Mouse (Mus musculus): ENCODE measurements at regions not wholly inside any gene's neighbourhood (a gene's known extent, or its start where the extent isn't known, plus 50 kb on each side); places are given as distances from the start of the nearest gene placed in this dataset.

DNA sequence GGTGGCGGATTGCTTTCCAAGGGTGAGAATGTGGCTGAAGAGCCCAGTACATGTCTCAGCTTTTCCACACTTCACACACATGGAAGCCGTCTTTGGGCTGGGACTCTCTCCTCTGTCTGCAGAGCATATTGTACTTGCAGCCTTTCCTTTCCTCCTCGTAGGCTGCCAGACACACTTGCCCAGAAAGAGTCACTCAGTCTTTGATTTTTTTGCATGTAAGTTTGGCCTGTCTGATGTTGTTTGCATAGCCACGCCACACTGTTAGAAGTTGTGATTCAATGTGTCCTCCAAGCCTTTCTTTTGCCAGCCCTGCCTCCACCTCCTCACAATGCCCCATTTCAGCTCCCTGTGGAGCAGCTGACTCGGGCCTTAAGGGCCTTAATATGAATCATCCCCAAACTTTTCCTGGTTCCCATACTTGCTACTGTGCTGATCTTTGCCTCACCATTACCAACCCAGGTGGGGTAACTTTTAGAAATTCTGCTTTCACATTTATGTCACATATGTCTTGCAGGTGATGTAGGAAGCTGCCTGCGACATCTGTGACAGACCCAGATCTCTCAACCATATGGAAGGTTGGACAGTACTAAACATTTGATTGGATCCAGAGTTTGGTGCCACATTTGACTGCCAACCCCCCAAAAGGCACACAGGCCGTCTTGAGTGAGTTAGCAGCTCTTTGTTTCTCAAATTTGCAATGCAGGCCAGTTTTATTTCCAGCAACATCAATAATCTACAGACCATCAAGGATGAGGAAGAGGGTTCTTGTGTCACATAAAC, 663.7 kb upstream of the Mms22l start:
- peak; percentile 97 for ATAC-seq (replicated peaks)
- peak overlapping the region; percentile 81 for H3K27ac ChIP-seq (replicated peaks)
- no peaks in the 10 kb centered on the region for H3K36me3 ChIP-seq
- no peaks in the 10 kb centered on the region for H3K9me3 ChIP-seq
- H3K4me2 ChIP-seq (replicated peaks), result no peak overlapping the region
- H3K9ac ChIP-seq (replicated peaks), result no peak overlapping the region
- H3K27me3 ChIP-seq, result no peaks in the 10 kb centered on the region
- H3K4me1 ChIP-seq, result peaks cover 21% of the 10 kb centered on the region
- WGBS, result 26% methylated on average over 7 of the region's 7 CpGs
- H3K4me3 ChIP-seq, result no peak overlapping the region

GRCm38 (mm10) chr4:23843609-23844287, 652.5 kb upstream of the Mms22l start:
- H3K4me2 ChIP-seq (replicated peaks), result no peak overlapping the region
- peak overlapping the region; percentile 80 for H3K27ac ChIP-seq (replicated peaks)
- WGBS, result 8% methylated on average over 4 of the region's 4 CpGs
- peak; percentile 95 for ATAC-seq (replicated peaks)
- H3K4me3 ChIP-seq, result no peak overlapping the region
- H3K27me3 ChIP-seq, result no peaks in the 10 kb centered on the region
- H3K4me1 ChIP-seq, result peaks cover 16% of the 10 kb centered on the region
- H3K9ac ChIP-seq (replicated peaks), result no peak overlapping the region
- H3K9me3 ChIP-seq, result no peaks in the 10 kb centered on the region
- no peaks in the 10 kb centered on the region for H3K36me3 ChIP-seq

GRCm38 (mm10) chr4:23844288-23844971, 651.8 kb upstream of the Mms22l start:
- Histone ChIP-seq H3K36me3 (no peaks in the 10 kb centered on the region), H3K9me3 (no peaks in the 10 kb centered on the region), H3K27me3 (no peaks in the 10 kb centered on the region), H3K9ac (replicated peaks) (no peak overlapping the region), H3K27ac (replicated peaks) (peak overlapping the region; percentile 80), H3K4me2 (replicated peaks) (no peak overlapping the region), H3K4me3 (no peak overlapping the region), H3K4me1 (peaks cover 16% of the 10 kb centered on the region)
- WGBS, result 23% methylated on average over 2 of the region's 2 CpGs
- peak; percentile 73 for ATAC-seq (replicated peaks)

DNA sequence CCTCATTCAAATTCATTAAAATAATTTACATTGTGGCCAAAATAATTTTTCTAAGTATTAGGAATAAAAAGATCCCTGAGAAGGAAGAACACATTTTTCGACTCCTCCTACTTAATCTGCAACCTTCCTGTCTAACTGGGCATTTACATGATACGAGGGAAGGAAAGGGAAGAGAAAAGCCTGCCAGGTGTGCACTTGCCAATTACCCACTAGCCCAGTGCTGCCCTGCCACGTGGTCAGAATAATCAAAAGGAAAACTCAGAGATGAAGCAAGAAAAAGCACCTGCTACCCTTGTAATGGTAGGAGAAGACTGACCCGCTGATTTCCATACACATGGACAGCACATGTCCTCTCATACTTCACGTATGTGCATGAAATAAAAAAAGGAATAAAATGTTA, 651.0 kb upstream of the Mms22l start:
- WGBS, result 40% methylated on average over 5 of the region's 5 CpGs
- Histone ChIP-seq H3K27me3 (no peaks in the 10 kb centered on the region), H3K9ac (replicated peaks) (no peak overlapping the region), H3K27ac (replicated peaks) (peak overlapping the region; percentile 80; the same call in 1 of the 2 replicates), H3K4me1 (peaks cover 16% of the 10 kb centered on the region), H3K9me3 (no peaks in the 10 kb centered on the region), H3K4me2 (replicated peaks) (no peak overlapping the region), H3K36me3 (no peaks in the 10 kb centered on the region), H3K4me3 (no peak overlapping the region)
- no peak for ATAC-seq (replicated peaks)

DNA sequence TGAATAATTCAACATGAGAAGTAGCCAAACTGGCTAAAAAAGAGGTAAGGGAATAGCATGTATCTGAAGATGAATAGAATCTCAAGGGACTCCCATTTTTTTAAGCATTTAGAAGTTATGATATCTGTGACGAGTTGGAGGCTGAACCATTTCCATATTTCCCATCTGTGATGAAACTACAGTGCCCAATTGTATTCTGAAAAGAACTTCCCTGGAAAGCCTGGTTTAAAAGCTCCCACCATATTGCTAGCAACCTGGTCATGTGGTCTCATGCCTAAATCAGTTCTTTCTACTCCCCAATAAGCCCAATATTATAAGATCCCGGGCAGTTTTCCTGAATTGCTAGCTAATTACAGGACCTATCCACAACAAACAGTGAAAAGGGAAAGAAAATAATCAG, 645.6 kb upstream of the Mms22l start:
- no peak overlapping the region for H3K27ac ChIP-seq (replicated peaks)
- WGBS, result 74% methylated on average over 2 of the region's 2 CpGs
- no peak for ATAC-seq (replicated peaks)
- no peak overlapping the region for H3K4me3 ChIP-seq
- no peaks in the 10 kb centered on the region for H3K27me3 ChIP-seq
- no peaks in the 10 kb centered on the region for H3K9me3 ChIP-seq
- no peaks in the 10 kb centered on the region for H3K36me3 ChIP-seq
- no peak overlapping the region for H3K4me2 ChIP-seq (replicated peaks)
- no peaks in the 10 kb centered on the region for H3K4me1 ChIP-seq
- no peak overlapping the region for H3K9ac ChIP-seq (replicated peaks)

GRCm38 (mm10) chr4:23862437-23862836, 633.8 kb upstream of the Mms22l start:
- H3K4me2 ChIP-seq (replicated peaks), result no peak overlapping the region
- H3K4me3 ChIP-seq, result no peak overlapping the region
- no peaks in the 10 kb centered on the region for H3K27me3 ChIP-seq
- ATAC-seq (replicated peaks), result no peak; the same call in 1 of the 2 replicates
- H3K27ac ChIP-seq (replicated peaks), result no peak overlapping the region
- no peaks in the 10 kb centered on the region for H3K36me3 ChIP-seq
- 68% methylated on average over 3 of the region's 3 CpGs for WGBS
- H3K9me3 ChIP-seq, result no peaks in the 10 kb centered on the region
- no peak overlapping the region for H3K9ac ChIP-seq (replicated peaks)
- H3K4me1 ChIP-seq, result no peaks in the 10 kb centered on the region

- H3K4me3 ChIP-seq, result no peak overlapping the region
- 56% methylated on average over 7 of the region's 7 CpGs for WGBS
- no peak overlapping the region for H3K9ac ChIP-seq (replicated peaks)
- H3K27me3 ChIP-seq, result no peaks in the 10 kb centered on the region
- 0 out of 2 replicates have a peak, but pooled peaks cover 3% of the 10 kb centered on the region for H3K4me1 ChIP-seq
- no peaks in the 10 kb centered on the region for H3K9me3 ChIP-seq
- no peaks in the 10 kb centered on the region for H3K36me3 ChIP-seq
- peak; percentile 53 for ATAC-seq (replicated peaks)
- no peak overlapping the region for H3K27ac ChIP-seq (replicated peaks)
- no peak overlapping the region for H3K4me2 ChIP-seq (replicated peaks)
Observed at GRCm38 (mm10) chr4:23880007-23880406, 616.2 kb upstream of the Mms22l start.

GRCm38 (mm10) chr4:23913396-23913795, 582.9 kb upstream of the Mms22l start:
- 4% methylated on average over 4 of the region's 4 CpGs for WGBS
- Histone ChIP-seq H3K9me3 (no peaks in the 10 kb centered on the region), H3K27me3 (no peaks in the 10 kb centered on the region), H3K4me2 (replicated peaks) (no peak overlapping the region), H3K9ac (replicated peaks) (no peak overlapping the region), H3K4me3 (no peak overlapping the region), H3K27ac (replicated peaks) (no peak overlapping the region), H3K36me3 (no peaks in the 10 kb centered on the region), H3K4me1 (peaks cover 8% of the 10 kb centered on the region)
- peak; percentile 97 for ATAC-seq (replicated peaks)

GRCm38 (mm10) chr4:23913822-23914221, 582.4 kb upstream of the Mms22l start:
- no peaks in the 10 kb centered on the region for H3K27me3 ChIP-seq
- no peaks in the 10 kb centered on the region for H3K36me3 ChIP-seq
- peaks cover 8% of the 10 kb centered on the region for H3K4me1 ChIP-seq
- 79% methylated on average over 4 of the region's 4 CpGs for WGBS
- H3K9me3 ChIP-seq, result no peaks in the 10 kb centered on the region
- H3K4me3 ChIP-seq, result no peak overlapping the region
- no peak overlapping the region for H3K9ac ChIP-seq (replicated peaks)
- ATAC-seq (replicated peaks), result peak; percentile 62
- H3K27ac ChIP-seq (replicated peaks), result no peak overlapping the region
- no peak overlapping the region for H3K4me2 ChIP-seq (replicated peaks)

GRCm38 (mm10) chr4:23914423-23914822, 581.8 kb upstream of the Mms22l start:
- no peak overlapping the region; the same call in 1 of the 2 replicates for H3K27ac ChIP-seq (replicated peaks)
- H3K4me2 ChIP-seq (replicated peaks), result no peak overlapping the region
- WGBS, result 54% methylated on average over 7 of the region's 7 CpGs
- H3K4me3 ChIP-seq, result no peak overlapping the region
- ATAC-seq (replicated peaks), result no peak; the same call in 1 of the 2 replicates
- H3K4me1 ChIP-seq, result peaks cover 8% of the 10 kb centered on the region
- H3K36me3 ChIP-seq, result no peaks in the 10 kb centered on the region
- no peak overlapping the region for H3K9ac ChIP-seq (replicated peaks)
- no peaks in the 10 kb centered on the region for H3K9me3 ChIP-seq
- H3K27me3 ChIP-seq, result no peaks in the 10 kb centered on the region

- Histone ChIP-seq H3K27ac (replicated peaks) (no peak overlapping the region), H3K27me3 (no peaks in the 10 kb centered on the region), H3K36me3 (no peaks in the 10 kb centered on the region), H3K4me3 (no peak overlapping the region), H3K4me2 (replicated peaks) (no peak overlapping the region), H3K9ac (replicated peaks) (no peak overlapping the region), H3K9me3 (no peaks in the 10 kb centered on the region), H3K4me1 (no peaks in the 10 kb centered on the region)
- WGBS, result 78% methylated on average over 3 of the region's 3 CpGs
- no peak for ATAC-seq (replicated peaks)
Observed at GRCm38 (mm10) chr4:23921520-23921919, 574.7 kb upstream of the Mms22l start.

DNA sequence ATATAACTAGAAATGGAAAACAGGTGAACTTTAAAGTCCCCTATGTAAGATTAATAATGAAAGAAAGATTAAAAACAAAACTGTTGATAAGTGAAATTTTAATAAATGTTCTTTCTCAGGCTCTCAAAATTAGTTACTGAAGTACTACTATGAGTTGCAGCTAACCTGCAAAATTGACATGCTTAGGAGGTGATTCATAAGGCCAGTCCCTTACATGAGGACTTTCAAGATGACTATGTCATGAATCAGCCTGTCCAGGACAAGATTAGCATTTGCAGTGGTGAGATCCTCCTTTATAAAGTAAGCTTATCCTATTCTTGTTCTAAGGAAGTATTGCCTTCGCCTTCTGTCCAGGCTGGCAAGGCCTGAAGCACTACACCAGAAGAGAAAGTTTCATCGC, 542.1 kb upstream of the Mms22l start:
- no peaks in the 10 kb centered on the region for H3K4me1 ChIP-seq
- no peaks in the 10 kb centered on the region for H3K27me3 ChIP-seq
- H3K4me2 ChIP-seq (replicated peaks), result no peak overlapping the region
- no peak for ATAC-seq (replicated peaks)
- H3K4me3 ChIP-seq, result no peak overlapping the region
- no peaks in the 10 kb centered on the region for H3K9me3 ChIP-seq
- H3K36me3 ChIP-seq, result no peaks in the 10 kb centered on the region
- H3K27ac ChIP-seq (replicated peaks), result no peak overlapping the region
- no peak overlapping the region for H3K9ac ChIP-seq (replicated peaks)
- WGBS, result 91% methylated on average over 2 of the region's 2 CpGs
